Mouse (Mus musculus) myocyte (in vitro differentiated cells): Measurements from ENCODE around the gene Cuedc1.

Experiments used
- MAX ChIP-seq: IDR thresholded peaks from one replicate; pipeline ENCODE4 v1.6.1; 2011; ENCODE audit warnings: low read depth, mild to moderate bottlenecking, control low read depth
- MYOD1 ChIP-seq, 3 experiments: IDR thresholded peaks; one replicate each; pipeline ENCODE4 v1.6.1; 2011; ENCODE audit warnings: control low read depth in 2 of 3, low read depth in 2 of 3, mild to moderate bottlenecking in 2 of 3, moderate library complexity in 1 of 3; ENCODE audit not compliant: insufficient read length in 2 of 3, control insufficient read depth in 1 of 3
- POLR2A ChIP-seq: IDR thresholded peaks from one replicate; pipeline ENCODE4 v1.6.1; 2011; ENCODE audit warnings: low read depth, mild to moderate bottlenecking, control low read depth, moderate library complexity; ENCODE audit not compliant: insufficient read length
- TCF12 ChIP-seq: IDR thresholded peaks from one replicate; pipeline ENCODE4 v1.6.1; 2011; ENCODE audit warnings: mild to moderate bottlenecking, control low read depth; ENCODE audit not compliant: poor library complexity, insufficient read depth, severe bottlenecking
- TCF3 ChIP-seq: IDR thresholded peaks from one replicate; pipeline ENCODE4 v1.6.1; 2011; ENCODE audit warnings: low read depth, control low read depth; ENCODE audit not compliant: insufficient read length
- USF1 ChIP-seq: IDR thresholded peaks from one replicate; pipeline ENCODE4 v1.6.1; 2011; ENCODE audit warnings: low read depth, mild to moderate bottlenecking, control low read depth, moderate library complexity

DNA sequence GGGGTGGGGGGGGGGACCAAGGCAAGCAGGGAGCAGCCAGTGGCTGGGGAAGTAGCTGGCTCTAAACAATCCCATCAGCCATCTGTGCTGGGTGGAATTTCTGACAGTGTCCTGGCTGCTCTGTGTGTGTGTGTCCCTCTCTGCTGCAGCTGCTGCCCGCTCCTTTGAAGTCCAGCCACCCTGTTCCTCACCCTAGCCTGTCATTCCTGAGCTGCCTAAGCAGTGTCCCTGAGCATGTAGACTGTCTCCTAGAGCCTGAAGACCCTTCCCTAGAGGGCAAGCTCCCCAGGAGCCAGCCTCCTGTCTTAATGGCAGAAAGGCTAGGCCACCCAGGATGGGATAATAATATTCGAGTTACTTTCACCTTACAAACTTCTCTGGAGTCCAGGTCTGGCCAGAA lies 58.5 kb downstream of the Cuedc1 start:
- TF ChIP-seq USF1 (no peak), POLR2A (no peak), MAX (no peak), TCF3 (peak; percentile 72), MYOD1 (IDR thresholded peaks at IDR 0.05; ENCODE audit: control insufficient read depth in 1 of 3, insufficient read length in 2 of 3, low read depth in 2 of 3) (peak; percentile 82 to 95 (median 87)), TCF12 (peak; percentile 64)
